Mouse (Mus musculus) embryo, embryonic 11.5 days (tissue): ENCODE measurements at regions not wholly inside any gene's neighbourhood (a gene's known extent, or its start where the extent isn't known, plus 50 kb on each side); places are given as distances from the start of the nearest gene placed in this dataset.

Source experiments
- DNase-seq: peaks from one replicate; pipeline ENCODE4 v3.0.0-alpha.2; 2012; ENCODE audit warnings: low read depth, low spot score

DNA sequence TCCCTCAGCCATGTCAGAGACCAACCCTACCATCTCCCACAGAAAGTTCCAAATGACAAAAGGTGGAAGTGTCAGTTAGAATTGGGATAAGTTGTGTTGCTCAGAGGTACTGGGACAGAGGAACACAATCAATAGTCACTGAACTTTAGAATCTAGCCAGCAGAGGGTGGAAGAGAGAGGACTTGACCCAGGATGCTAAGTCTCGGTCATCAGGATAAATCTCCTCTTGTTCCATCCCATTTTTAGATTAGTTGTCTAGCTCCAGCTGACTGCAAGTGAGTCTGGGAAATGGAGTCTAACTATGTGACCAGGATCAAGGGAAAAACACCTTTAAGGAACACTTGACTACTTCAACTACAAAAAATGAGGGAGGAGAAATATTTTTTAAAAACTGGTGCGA, 91.5 kb downstream of the Fam84b start:
- no peak for DNase-seq

GRCm38 (mm10) chr15:60760015-60760437, 93.6 kb downstream of the Fam84b start:
- DNase-seq = peak; percentile 14

GRCm38 (mm10) chr15:60754246-60754645, 99.3 kb downstream of the Fam84b start:
- no peak for DNase-seq

DNA sequence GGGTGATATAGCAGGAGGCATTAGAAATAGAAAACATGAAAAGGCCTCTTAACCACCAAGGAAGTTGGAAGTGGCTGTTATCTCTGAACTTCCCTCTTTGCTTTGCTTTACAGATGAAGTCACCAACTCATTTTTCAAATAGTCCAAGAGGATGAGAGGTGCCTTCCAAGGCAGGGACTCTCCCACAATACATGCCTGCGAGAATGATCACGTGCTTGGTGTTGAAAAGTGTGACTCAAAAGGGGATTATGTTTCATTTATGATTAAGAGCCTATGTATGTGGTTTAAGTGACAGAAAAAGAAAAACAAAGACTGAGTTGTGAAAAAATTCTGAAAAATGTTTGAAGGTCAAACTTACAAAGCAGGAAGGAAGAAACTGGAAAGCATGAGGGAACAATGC, 114.0 kb downstream of the Fam84b start:
- DNase-seq = no peak

DNA sequence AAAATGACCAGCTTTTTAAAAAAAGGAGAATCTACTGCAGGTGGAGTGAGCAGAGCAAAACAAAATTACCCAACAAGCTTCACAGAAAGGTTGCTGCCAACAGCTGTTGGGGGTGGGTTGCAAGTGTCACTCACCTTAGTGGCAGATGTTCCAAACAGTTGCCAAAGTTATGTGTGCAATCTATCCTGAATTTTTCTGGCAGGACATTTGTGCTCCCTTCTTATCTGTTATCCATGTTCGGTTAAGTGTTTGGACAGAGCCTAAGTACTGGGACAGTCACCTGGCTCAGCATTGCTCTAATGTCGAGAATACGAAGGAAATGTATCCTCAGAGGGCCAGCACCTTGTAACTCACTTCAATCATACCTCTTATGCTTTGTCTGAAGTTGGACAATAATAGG, 115.3 kb downstream of the Fam84b start:
- no peak for DNase-seq

- DNase-seq = no peak
These were observed 121.2 kb downstream of the Fam84b start for GRCm38 (mm10) chr15:60732416-60732815.

DNA sequence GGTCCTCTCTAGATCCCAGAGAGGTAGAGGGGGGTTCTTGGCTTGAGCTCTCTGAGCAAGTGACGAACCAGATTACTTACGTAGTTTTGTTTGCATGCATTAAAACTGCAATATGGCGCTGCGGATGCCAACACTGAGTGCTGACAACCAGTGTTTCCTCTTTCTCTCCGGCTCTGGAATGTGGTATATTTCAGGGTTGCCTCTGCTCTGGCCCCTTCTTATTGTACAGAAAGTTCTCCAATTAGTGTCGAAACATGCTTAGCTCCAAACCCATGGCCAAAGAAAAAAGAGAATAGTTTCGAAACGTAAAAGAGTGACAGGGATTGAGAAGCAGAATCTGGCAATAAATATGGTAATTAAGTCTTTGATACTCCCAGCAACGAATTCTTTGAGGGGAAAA, 124.8 kb downstream of the Fam84b start:
- DNase-seq = no peak

GRCm38 (mm10) chr15:60728337-60728736, 125.2 kb downstream of the Fam84b start:
- DNase-seq = no peak

DNA sequence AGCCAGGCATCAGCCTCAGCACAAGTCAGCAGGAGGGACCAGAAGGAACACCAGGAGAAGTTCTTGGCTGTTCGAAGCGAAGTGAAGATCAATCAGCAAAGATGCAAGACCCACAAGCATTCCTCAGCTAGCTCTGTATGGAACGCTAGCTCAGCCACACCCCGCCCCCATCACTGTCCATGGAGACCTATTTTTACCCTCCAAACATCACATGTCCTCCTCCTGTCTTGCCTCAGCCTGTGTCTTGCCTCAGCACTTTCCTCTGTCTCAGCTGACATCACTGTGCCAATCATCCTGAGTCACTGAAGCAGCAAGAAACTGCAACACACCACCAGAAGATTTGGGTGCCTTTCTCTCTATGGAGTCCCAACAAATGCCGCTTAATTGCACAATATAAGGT, 134.2 kb downstream of the Fam84b start:
- DNase-seq = no peak

GRCm38 (mm10) chr15:60708678-60709077, 144.9 kb downstream of the Fam84b start:
- no peak for DNase-seq

GRCm38 (mm10) chr15:60706009-60706408, 147.6 kb downstream of the Fam84b start:
- DNase-seq = no peak

GRCm38 (mm10) chr15:60701273-60701672, 152.3 kb downstream of the Fam84b start:
- DNase-seq = no peak

GRCm38 (mm10) chr15:60694746-60695145, 158.8 kb downstream of the Fam84b start:
- DNase-seq = no peak

- no peak for DNase-seq
These were observed 159.7 kb downstream of the Fam84b start for GRCm38 (mm10) chr15:60693751-60694500.

- no peak for DNase-seq
These were observed 160.6 kb downstream of the Fam84b start for GRCm38 (mm10) chr15:60692718-60693597.

DNA sequence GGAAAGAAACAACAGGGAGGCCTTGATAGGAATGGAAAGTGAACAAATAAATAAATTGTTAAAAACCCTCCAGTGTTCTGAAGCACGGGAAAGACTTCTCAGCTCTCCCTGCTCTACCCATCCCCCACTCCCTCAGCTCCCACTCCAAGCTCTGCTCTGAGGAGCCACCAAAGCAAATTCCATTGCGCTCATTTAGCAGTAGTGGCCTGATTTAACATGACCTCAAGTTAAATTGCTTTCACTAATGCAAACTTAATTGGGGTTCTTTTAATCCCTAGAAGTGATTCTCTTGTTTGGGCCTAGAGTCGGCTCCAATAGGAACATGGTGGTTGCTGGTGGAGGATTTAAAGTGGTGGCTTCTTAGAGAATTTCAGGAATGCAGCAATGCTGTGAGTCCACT, 161.4 kb downstream of the Fam84b start:
- no peak for DNase-seq

DNA sequence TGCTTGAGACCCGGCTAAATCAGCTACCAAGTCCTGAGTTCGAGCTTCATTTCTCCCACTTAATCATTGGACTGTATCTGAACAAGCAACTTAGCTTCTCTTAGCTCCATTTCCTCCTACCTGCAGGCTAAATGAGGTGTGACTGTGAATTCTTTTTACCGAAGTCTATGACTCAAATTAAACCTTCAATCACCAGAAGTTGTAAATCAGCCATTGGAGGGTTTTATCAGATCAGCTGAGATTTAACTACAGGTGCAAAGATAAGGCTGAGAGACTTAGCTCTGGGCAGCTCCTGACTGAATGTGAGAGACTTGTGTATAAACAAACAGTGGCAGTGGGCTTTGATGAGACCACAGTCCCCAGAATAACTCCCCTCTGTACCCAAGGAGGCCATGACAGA, 176.2 kb downstream of the Fam84b start:
- DNase-seq = no peak

DNA sequence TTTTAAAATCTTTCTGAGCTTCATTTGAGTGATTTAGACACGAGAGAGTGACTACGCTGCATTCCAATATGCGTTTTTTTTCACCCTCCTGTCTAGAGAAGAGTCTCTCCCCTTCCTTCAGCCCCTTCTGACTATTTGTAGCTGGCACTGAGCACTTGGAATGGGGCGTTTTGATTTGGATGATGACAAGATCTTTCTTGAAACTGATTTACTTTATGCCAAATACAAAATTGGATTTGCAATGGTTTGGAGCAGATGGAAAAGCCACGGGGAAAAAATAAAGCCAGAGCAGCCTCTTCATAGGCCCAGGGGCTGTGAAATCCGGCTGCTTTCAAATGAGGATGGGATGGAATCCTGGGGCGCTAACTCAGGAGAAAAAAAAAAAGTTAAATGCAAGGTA, 196.0 kb downstream of the Fam84b start:
- no peak for DNase-seq

DNA sequence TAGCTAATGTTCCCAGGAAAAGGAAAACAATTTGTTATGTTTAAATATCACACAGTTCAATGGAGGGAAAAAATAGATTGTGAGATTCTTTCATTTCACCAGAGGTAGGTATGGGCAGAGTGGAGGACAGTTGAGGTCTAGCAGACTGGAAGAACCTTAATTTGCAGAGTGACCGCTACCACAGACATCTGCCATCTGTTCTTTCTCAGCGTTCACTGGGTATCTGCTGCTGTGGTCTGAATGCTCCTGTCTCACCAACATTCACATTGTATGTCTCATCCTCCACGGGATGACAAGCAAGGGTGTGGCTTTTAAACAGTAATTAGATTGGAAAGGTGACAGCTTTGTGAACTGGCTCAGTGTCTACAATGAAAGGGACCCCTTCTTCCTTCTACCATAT, 198.5 kb downstream of the Fam84b start:
- no peak for DNase-seq

DNA sequence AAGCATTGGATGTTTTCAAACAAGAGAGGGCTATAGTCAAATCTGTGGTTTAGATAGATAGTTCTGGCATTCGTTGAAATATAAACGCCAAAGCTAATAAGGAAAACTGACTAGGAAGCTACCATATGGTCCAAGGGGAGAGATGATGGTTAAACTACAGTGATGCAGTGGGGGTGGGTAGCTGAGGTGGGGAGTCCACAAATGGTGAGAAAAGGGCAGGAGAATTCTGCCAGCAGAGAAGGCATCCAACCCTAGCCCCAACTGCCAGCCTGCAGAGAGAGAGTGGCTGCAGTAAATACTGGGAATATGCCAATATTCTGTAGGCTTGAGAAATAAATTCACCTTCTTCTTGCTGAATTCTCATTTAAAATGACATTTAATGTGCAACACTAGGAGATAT, 204.3 kb downstream of the Fam84b start:
- DNase-seq = no peak

- DNase-seq = no peak
These were observed 211.8 kb downstream of the Fam84b start for GRCm38 (mm10) chr15:60641770-60642169.

DNA sequence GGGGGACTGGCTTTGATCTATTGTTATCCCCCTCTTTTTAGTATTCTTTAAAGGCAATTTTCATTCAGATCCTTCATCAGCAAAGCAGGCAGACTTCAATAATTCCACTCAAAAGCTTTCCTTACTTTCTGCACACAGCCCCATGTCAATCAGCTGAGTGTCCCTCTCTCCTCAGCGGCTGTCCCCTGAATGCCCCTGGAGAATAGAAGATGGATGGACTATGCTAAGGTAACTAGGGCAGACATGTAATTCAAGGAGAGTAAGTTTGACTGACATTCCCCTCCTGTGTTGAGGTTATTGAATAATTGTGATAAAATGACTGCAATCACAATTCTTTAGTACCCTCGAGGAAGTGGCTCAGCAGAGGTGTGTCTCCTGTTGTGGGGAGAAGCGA, 220.1 kb downstream of the Fam84b start:
- no peak for DNase-seq
